Mouse (Mus musculus) adipose tissue, adult 10 weeks (tissue): Measurements from ENCODE around the gene Uchl3. TPM values are rescaled to one million over a fixed set of nuclear protein-coding genes. Genes with fewer than 3 reads are reported as not detected.

Source experiments
- polyA plus RNA-seq: library from polyadenylated mRNA; stranded (reverse); fragments of 350-450 nt; fragmentation: Illumina TruSeq; extraction: RNeasy Lipid Tissue Mini Kit (QIAGEN cat#74804); gene quantifications from one replicate; pipeline ENCODE4 v1.2.3, GENCODE M21; 2014; ENCODE audit warnings: low read depth, low replicate concordance

Gene Uchl3
- polyA plus RNA-seq, result 24.8 TPM

DNA sequence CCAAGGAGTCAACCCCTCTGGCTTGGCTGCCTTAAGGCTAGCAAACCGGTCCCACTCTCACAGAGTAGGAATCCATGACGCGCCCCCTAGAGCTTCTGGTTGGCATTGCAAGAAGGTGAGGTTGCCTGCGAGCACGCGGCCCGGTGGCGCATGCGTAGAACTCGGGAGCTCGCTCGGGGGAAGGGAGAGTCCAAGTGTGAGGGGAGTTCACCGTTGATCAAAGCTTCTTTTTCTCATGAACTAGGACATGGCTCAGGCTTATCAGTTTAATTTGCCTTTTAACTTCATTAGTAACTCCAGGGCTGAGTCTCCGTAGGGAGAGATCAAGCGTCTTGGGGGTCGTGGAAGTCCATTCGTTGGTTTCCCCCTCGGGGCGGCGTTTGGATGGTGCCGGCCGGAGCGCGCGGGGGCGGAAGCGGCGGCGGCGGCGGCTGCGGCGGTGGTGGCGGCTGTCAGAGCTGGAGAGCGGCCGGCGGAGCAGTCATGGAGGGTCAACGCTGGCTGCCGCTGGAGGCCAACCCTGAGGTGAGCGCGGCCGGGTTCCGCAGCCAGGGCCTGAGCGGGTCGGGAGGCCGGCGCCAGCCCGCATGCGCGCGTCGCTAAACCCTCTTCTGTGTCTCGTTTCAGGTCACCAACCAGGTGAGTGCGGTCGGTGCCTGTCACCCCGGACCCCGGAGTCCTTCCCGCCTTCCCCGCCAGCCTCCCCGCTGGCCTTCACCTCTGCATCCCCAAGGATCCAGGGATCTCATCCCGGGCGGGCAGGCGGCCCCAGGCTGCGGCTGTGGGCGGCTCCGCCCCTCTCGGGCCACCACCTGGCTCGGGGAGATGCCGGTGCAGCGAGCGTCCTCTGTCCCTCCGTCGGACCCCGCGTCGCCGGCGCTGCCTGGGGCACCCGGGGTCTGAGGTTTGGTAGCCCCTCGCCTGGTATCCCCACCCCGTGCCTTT, at the start of gene Uchl3:
Gene Uchl3 (plus strand): TSS at position 387 of the 945 bp plus-strand sequence.

DNA sequence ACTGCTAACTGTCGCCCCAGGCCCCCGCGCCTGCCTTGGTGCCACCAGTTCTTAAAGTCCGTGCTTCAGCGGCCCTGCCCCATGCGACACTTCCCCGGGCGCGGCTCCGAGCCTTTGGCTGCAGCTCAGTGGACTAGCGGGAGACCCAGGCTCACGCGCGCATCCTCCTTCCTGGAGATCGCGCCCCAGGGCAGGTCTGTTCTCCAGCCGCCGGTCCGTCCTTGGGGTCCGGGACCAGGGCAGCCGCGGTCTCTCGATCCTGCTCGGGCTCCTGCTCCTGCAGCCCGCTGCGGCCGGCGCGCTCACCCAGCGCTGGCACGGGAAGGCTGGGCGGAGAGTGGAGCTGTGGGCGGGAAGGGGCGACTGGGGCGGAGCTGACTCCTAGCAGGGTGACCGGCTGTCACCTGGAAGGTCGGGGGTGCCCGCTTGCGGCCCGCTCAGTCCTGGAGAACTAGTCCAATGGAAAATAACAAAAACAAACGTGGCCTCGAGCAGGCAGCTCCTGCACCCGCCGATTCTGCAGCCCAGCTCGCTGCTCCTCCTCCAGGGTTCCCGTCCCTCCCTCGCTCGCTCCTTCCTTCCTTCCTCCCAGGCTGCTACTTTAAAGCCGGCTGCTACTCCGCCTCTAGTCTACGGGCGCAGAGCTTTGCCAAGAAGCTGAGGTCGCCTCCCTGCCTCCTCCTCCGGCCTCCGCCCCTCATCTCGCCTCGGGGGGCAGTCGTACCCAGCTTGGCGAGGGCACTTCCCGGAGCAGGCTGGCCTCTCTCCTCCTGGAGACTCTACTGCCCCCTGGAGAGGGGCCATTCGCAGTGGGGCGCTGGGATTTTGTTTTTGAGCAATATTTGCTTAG, 45.0 kb upstream of the Uchl3 start, which contains the start of gene Tbc1d4:
Gene Tbc1d4 (minus strand): TSS at position 673 of the 850 bp plus-strand sequence.

DNA sequence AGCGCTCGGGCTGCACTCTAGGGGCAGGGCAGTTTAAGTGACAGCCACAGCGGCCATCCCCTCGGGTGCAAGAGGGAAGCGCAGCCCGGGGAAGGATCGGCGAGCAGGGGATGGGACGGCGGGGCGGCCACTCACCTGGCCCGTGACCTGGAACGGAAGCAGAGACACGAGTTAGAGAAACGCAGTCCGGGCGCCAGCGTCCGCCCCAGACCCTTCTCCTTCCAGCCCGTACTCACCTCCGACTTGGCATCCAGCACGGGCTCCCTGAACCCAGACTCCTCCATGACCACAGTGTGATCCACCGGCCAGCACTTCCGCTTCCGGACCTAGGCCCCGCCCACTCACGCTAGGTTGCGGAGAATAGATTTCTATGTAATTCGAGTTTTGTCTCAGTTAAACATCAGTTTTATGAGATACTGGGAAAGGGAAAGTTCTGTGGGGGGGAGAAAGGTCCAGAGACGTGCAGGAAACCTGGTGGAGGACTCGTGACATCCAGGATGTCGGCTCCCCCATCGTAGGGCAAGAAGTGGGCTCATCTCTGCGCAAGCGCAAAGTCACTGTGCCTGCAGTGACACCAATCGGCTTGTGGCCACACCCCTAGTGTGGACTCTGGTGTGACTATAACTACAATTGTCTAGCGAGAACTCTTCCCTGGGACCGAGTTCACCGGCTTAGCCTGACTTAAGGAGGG, 13.5 kb upstream of the Uchl3 start, which contains the start of gene Commd6:
Gene Commd6 (minus strand): TSS at position 534 of the 691 bp plus-strand sequence.

DNA sequence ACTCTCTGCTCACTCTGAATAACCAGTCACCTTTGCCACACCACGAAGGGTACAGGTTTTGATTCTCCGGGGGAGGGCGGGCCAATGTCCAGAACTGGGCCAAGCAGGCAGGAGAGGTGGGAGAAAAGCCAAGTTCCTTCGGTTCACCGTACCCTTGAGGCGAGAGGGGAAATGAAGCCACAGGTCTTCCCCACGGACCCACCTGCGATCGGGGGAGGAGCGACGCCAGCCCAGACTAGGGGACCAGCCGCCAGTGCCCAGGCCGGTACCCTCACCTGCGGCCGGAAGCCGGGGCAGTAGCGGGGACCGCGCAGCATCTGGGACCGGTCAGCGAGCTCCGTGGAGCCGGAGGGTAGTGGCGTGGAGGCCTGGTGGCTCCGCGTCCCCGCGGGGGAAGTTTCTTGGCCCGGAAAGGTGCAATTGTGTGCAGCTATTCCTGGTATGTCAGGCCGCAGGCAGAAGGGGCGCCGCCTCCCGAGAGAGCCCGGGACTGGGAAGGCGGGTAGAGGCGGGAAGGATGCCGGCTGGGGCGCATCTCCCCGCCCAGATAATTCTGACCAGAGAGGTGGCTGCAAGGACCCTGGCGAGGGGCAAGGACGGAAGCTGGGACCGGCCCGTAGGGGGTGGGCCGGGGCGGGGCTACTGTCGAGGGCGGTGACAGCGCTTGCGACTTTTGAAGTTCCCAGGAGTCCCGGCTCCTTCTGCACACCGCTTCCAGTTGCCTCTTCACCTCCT, 75.6 kb downstream of the Uchl3 start, which contains the start of the genes Gm9922 and Lmo7:
Gene Gm9922 (minus strand): TSS at position 578 of the 735 bp plus-strand sequence.
Gene Lmo7 (plus strand): TSS at position 721 of the 735 bp plus-strand sequence.

Other genes starting within 250 kb of the Uchl3 start
- 22.0 TPM for gene Tbc1d4, start 44.8 kb upstream of the Uchl3 start, polyA plus RNA-seq
- gene Commd6, start 13.3 kb upstream of the Uchl3 start, polyA plus RNA-seq, result 49.7 TPM
- gene Gm9922, start 75.8 kb downstream of the Uchl3 start, polyA plus RNA-seq, result 1.1 TPM
- 16.5 TPM for gene Lmo7, start 76.0 kb downstream of the Uchl3 start, polyA plus RNA-seq